Mouse (Mus musculus): ENCODE measurements around the gene Csnk1d. TPM values are rescaled to one million over a fixed set of nuclear protein-coding genes. Genes with fewer than 3 reads are reported as not detected.

Gene Csnk1d
- polyA plus RNA-seq, 1 experiment = 79.2 TPM

GRCm38 (mm10) chr11:120962909-120963308, 28.2 kb downstream of the Csnk1d start:
- Histone ChIP-seq H3K4me3 (ENCODE audit: insufficient read depth, poor library complexity, severe bottlenecking) (no peak overlapping the region), H3K27me3 (ENCODE audit: control insufficient read depth, insufficient read depth, insufficient read length) (no peaks in the 10 kb centered on the region), H3ac (ENCODE audit: control insufficient read depth, insufficient read length, low read depth) (no peak overlapping the region), H3K79me2 (ENCODE audit: control insufficient read depth, insufficient read depth) (peaks cover 46% of the 10 kb centered on the region), H3K79me3 (ENCODE audit: low read depth) (peaks cover 7% of the 10 kb centered on the region), H3K36me3 (ENCODE audit: control insufficient read depth, insufficient read depth) (peaks cover 69% of the 10 kb centered on the region)
- TF ChIP-seq MYOG (IDR thresholded peaks at IDR 0.05; ENCODE audit: control insufficient read depth, extremely low read depth, insufficient read length) = no peak
- TF ChIP-seq USF1 (IDR thresholded peaks at IDR 0.05; ENCODE audit: low read depth) = no peak
- TF ChIP-seq FOSL1 (IDR thresholded peaks at IDR 0.05; ENCODE audit: insufficient read depth, low read length, poor library complexity, severe bottlenecking) = no peak

- H3K4me3 ChIP-seq (ENCODE audit: insufficient read depth, poor library complexity, severe bottlenecking) = no peak overlapping the region
- H3ac ChIP-seq (ENCODE audit: control insufficient read depth, insufficient read length, low read depth) = no peak overlapping the region
- no peak for TF ChIP-seq CTCF (IDR thresholded peaks at IDR 0.05; ENCODE audit: control insufficient read depth, insufficient read depth, insufficient read length)
- no peak for TF ChIP-seq MYOD1 (IDR thresholded peaks at IDR 0.05; ENCODE audit: control insufficient read depth, insufficient read length, low read depth)
- no peak for TF ChIP-seq USF1 (IDR thresholded peaks at IDR 0.05; ENCODE audit: low read depth)
- no peak for TF ChIP-seq MAX (IDR thresholded peaks at IDR 0.05)
- no peak for TF ChIP-seq MYOG (IDR thresholded peaks at IDR 0.05; ENCODE audit: control insufficient read depth, extremely low read depth, insufficient read length)
- no peak for TF ChIP-seq CEBPB (IDR thresholded peaks at IDR 0.05; ENCODE audit: low read depth)
- TF ChIP-seq FOSL1 (IDR thresholded peaks at IDR 0.05; ENCODE audit: insufficient read depth, low read length, poor library complexity, severe bottlenecking) = no peak
- H3K79me3 ChIP-seq (ENCODE audit: low read depth) = peaks cover 7% of the 10 kb centered on the region
- no peaks in the 10 kb centered on the region for H3K27me3 ChIP-seq (ENCODE audit: control insufficient read depth, insufficient read depth, insufficient read length)
- peaks cover 65% of the 10 kb centered on the region for H3K36me3 ChIP-seq (ENCODE audit: control insufficient read depth, insufficient read depth)
- H3K79me2 ChIP-seq (ENCODE audit: control insufficient read depth, insufficient read depth) = peaks cover 46% of the 10 kb centered on the region
Measured at GRCm38 (mm10) chr11:120962050-120962771, 28.9 kb downstream of the Csnk1d start.

GRCm38 (mm10) chr11:120961594-120961993, 29.5 kb downstream of the Csnk1d start:
- Histone ChIP-seq H3K79me3 (ENCODE audit: low read depth) (peaks cover 6% of the 10 kb centered on the region), H3K36me3 (ENCODE audit: control insufficient read depth, insufficient read depth) (peaks cover 59% of the 10 kb centered on the region), H3ac (ENCODE audit: control insufficient read depth, insufficient read length, low read depth) (no peak overlapping the region), H3K4me3 (ENCODE audit: insufficient read depth, poor library complexity, severe bottlenecking) (no peak overlapping the region), H3K27me3 (ENCODE audit: control insufficient read depth, insufficient read depth, insufficient read length) (no peaks in the 10 kb centered on the region), H3K79me2 (ENCODE audit: control insufficient read depth, insufficient read depth) (peaks cover 46% of the 10 kb centered on the region)
- TF ChIP-seq FOSL1 (IDR thresholded peaks at IDR 0.05; ENCODE audit: insufficient read depth, low read length, poor library complexity, severe bottlenecking) (no peak), MYOD1 (IDR thresholded peaks at IDR 0.05; ENCODE audit: control insufficient read depth, insufficient read length, low read depth) (no peak), CTCF (IDR thresholded peaks at IDR 0.05; ENCODE audit: control insufficient read depth, insufficient read depth, insufficient read length) (no peak), CEBPB (IDR thresholded peaks at IDR 0.05; ENCODE audit: low read depth) (no peak), MYOG (IDR thresholded peaks at IDR 0.05; ENCODE audit: control insufficient read depth, extremely low read depth, insufficient read length) (no peak), MAX (IDR thresholded peaks at IDR 0.05) (no peak), USF1 (IDR thresholded peaks at IDR 0.05; ENCODE audit: low read depth) (no peak)

- Histone ChIP-seq H3K79me3 (ENCODE audit: low read depth) (peaks cover 6% of the 10 kb centered on the region), H3K4me3 (ENCODE audit: insufficient read depth, poor library complexity, severe bottlenecking) (no peak overlapping the region), H3K36me3 (ENCODE audit: control insufficient read depth, insufficient read depth) (peaks cover 46% of the 10 kb centered on the region), H3K79me2 (ENCODE audit: control insufficient read depth, insufficient read depth) (peaks cover 38% of the 10 kb centered on the region), H3ac (ENCODE audit: control insufficient read depth, insufficient read length, low read depth) (no peak overlapping the region), H3K27me3 (ENCODE audit: control insufficient read depth, insufficient read depth, insufficient read length) (no peaks in the 10 kb centered on the region)
- no peak for TF ChIP-seq MAX (IDR thresholded peaks at IDR 0.05)
- no peak for TF ChIP-seq CTCF (IDR thresholded peaks at IDR 0.05; ENCODE audit: control insufficient read depth, insufficient read depth, insufficient read length)
- no peak for TF ChIP-seq MYOG (IDR thresholded peaks at IDR 0.05; ENCODE audit: control insufficient read depth, extremely low read depth, insufficient read length)
- no peak for TF ChIP-seq MYOD1 (IDR thresholded peaks at IDR 0.05; ENCODE audit: control insufficient read depth, insufficient read length, low read depth)
- TF ChIP-seq FOSL1 (IDR thresholded peaks at IDR 0.05; ENCODE audit: insufficient read depth, low read length, poor library complexity, severe bottlenecking) = no peak
- no peak for TF ChIP-seq USF1 (IDR thresholded peaks at IDR 0.05; ENCODE audit: low read depth)
- TF ChIP-seq CEBPB (IDR thresholded peaks at IDR 0.05; ENCODE audit: low read depth) = no peak
Measured at GRCm38 (mm10) chr11:120960248-120960647, 30.9 kb downstream of the Csnk1d start.

GRCm38 (mm10) chr11:120959564-120959963, 31.6 kb downstream of the Csnk1d start:
- Histone ChIP-seq H3ac (ENCODE audit: control insufficient read depth, insufficient read length, low read depth) (no peak overlapping the region), H3K36me3 (ENCODE audit: control insufficient read depth, insufficient read depth) (peaks cover 39% of the 10 kb centered on the region), H3K79me2 (ENCODE audit: control insufficient read depth, insufficient read depth) (peaks cover 31% of the 10 kb centered on the region), H3K79me3 (ENCODE audit: low read depth) (peaks cover 5% of the 10 kb centered on the region), H3K27me3 (ENCODE audit: control insufficient read depth, insufficient read depth, insufficient read length) (no peaks in the 10 kb centered on the region), H3K4me3 (ENCODE audit: insufficient read depth, poor library complexity, severe bottlenecking) (no peak overlapping the region)
- TF ChIP-seq CEBPB (IDR thresholded peaks at IDR 0.05; ENCODE audit: low read depth) (no peak), MYOG (IDR thresholded peaks at IDR 0.05; ENCODE audit: control insufficient read depth, extremely low read depth, insufficient read length) (no peak), MAX (IDR thresholded peaks at IDR 0.05) (no peak), USF1 (IDR thresholded peaks at IDR 0.05; ENCODE audit: low read depth) (no peak), MYOD1 (IDR thresholded peaks at IDR 0.05; ENCODE audit: control insufficient read depth, insufficient read length, low read depth) (no peak), FOSL1 (IDR thresholded peaks at IDR 0.05; ENCODE audit: insufficient read depth, low read length, poor library complexity, severe bottlenecking) (no peak), CTCF (IDR thresholded peaks at IDR 0.05; ENCODE audit: control insufficient read depth, insufficient read depth, insufficient read length) (no peak)

All from C2C12 (cell line).